Mouse (Mus musculus) telencephalon, adult 2 months (tissue): Measurements from ENCODE around the gene Inka2.

ENCODE experiments used
- DNase-seq: peaks from one replicate; pipeline ENCODE4 v3.0.0-alpha.2; 2011; ENCODE audit warnings: low read depth, low spot score

The Inka2 gene

GRCm38 (mm10) chr3:105704031-105705008, at the start of gene Inka2:
TSS of gene Inka2 (plus strand) at chr3:105704599.
- DNase-seq = peak; percentile 84

- DNase-seq = no peak
These were observed 49.3 kb upstream of the Inka2 start for GRCm38 (mm10) chr3:105655031-105655585.

- DNase-seq = no peak
These were observed 43.9 kb upstream of the Inka2 start for GRCm38 (mm10) chr3:105660530-105660929.

GRCm38 (mm10) chr3:105663043-105663442, 41.4 kb upstream of the Inka2 start:
- DNase-seq = no peak

DNA sequence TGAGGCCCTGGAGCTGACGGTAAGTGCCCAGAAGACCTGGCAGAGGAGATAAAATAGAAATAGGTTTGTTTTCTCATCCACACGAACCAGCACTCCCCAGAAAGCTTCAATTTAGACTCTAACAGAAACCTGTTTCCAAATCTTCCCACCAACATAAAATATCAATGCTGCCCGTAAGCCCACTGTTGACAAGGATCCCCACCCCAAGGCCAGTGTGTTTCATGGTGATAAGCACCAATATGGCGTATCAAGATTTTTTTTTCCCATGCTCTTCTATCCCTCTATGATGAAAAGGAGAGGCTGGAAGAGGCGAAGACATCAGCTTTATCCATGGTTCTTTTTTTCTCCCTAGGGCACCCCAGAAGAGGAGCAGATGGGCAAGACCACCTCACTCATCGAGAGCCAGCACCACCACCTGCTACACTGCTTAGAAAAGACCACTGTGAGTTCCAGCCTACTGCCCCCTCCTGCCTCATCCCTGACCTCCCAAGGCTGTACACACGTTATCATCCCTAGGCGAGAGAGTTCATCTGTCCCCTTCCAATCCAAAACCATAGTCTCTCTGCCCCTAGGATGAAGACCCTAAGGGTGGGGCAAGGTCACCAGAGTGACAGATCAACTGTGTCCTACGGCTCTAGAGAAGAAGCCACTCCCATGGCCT, 39.2 kb upstream of the Inka2 start:
- no peak for DNase-seq

DNA sequence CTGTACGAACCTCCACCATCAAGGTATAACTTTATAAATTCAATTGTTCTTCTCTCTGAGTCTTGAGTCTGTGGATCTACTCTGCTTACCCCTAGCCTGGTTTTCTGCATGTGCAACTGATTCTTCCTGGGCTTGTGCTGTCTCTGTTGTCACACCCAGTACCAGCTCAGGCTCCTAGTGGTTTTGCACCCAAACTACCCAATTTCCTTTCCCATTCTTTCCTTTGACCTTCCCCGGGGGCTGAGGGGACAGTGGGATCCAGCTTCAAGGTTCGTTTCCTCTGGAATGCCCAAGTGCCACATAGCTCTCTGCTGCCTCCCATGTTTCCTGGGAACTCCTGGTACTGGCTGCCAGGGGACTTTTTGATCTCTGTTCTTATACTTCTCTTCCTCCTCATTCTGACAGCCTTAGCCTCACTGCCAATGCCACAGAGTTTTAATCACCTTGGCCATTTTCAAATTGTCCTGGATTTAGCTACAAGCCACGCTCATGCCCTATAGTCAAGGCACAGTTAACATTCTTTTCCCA, 37.3 kb upstream of the Inka2 start:
- DNase-seq = no peak

DNA sequence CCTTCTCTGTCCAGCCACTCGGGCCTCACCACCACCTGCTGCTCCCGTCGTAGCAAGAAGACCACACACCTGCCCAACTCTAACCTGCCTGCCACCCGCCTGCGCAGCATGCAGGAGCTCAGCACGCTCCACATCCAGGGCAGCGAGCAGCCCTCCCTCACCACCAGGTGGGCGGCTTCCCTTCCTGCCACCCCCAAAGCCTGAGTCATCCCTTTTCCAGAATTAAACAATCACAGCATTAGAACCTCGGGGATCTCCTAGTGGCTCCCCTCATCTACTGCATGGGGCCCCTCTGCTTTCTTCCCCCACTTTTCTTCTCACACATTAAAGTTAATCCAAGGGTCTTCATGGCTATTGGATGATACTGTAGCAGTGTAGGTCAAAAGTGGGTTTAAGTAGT, 36.2 kb upstream of the Inka2 start:
- peak; percentile 19 for DNase-seq

DNA sequence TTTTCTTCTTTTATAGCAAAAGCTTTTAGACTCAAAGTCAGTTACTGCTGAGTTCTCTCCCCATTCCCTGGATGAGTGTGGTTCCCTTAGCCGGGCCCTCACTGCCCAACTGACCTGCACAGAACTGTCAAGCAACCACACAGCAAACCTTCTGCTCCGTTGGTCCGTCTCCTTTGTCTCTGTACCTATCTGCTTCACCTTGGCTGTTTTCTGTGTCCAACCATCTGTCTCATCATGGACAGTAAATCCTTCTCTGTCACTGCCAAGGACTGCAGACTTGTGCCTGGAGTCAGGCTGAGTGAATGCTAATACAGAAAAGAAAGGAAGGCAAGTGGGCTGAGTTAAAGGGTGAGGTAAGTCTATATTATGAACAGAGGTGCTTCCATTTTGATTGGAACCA, 34.6 kb upstream of the Inka2 start:
- DNase-seq = no peak

GRCm38 (mm10) chr3:105670801-105671200, 33.6 kb upstream of the Inka2 start:
- DNase-seq = no peak

- DNase-seq = peak; percentile 75
These were observed 29.7 kb upstream of the Inka2 start for GRCm38 (mm10) chr3:105674595-105675218.

DNA sequence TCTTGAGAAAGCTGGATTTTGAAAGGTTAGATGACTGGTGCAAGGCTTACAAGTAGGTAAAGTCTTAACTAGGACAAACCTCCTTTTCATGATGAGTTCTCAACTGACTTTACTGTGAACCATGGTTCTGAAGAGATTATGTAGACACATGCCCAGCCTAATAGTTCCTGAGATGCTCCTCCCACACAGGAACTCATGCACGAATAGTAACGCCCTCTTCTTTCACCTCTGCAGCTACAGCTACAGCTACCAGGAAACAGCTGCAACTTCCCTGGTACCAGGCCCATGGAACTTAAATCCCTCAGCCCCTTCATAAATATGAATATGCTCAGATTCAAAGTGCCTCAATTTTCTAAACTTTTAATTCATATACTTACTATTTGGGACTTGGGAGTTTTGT, 28.5 kb upstream of the Inka2 start:
- no peak for DNase-seq

GRCm38 (mm10) chr3:105680346-105680745, 24.1 kb upstream of the Inka2 start:
- no peak for DNase-seq

DNA sequence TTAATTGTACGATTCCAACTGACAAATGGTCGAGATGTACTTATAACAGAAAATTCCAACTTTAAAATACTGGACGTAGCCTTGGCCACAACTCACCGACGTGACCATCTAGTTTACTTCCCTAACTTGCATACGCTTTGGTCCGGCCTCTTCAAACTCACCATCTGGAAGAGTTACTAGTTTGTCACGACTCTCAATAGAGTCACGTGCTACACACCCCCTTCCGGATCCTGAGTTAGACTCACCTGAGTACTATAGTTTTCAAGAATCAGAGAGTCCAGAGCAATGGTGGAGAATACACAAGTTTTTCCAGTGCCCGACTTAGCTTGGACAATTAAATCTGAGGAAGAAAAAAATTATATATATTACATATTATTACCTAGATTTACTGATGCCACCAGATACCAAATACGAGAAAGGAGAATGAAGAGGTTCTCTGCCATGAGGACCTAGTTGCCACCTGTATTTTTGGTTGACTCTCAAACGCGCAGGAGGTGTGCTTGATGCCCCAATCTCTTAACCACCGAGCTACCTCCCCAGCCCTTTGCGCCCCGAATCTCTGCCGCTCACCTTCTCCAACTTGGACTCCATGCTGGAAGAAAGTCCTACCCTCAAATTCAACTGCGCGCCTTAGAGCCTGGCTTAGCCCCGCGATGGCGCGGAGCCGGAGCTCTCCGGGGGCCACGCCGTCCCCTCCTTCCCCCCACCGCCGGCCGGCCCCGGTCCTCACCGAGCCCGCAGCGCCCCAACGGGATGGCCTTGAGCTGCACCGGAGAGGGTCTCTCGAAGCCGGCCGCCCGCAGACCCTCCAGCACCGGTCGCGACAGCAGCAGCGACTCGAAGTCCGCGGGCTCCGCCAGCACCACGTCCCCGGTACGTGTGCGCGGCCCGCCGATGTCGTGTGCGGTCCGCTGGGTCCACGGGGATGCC, 17.7 kb upstream of the Inka2 start:
- DNase-seq = no peak

- DNase-seq = peak; percentile 98
These were observed 16.9 kb upstream of the Inka2 start, which contains the start of gene Ddx20 for GRCm38 (mm10) chr3:105687324-105688060. TSS of gene Ddx20 (minus strand) at chr3:105687574.

DNA sequence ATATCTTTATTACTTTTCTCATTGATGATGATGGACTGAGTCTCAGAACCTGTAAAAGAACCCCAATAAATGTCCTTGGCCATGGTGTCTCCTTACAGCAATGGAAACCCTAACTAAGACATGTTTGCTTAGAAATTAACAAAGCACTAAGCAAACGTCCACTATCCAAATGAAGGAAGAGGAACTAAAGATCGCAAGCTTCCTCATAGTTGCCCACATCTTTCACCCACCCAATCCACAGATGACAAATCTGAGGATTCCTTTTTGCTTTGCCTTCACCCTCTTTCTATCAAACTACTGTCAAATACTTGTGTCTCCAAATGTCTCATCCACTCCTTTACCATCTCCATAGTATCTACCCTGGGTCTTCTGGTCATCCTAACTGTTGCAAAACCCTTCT, 15.9 kb upstream of the Inka2 start:
- no peak for DNase-seq

GRCm38 (mm10) chr3:105693327-105694080, 10.9 kb upstream of the Inka2 start:
- peak; percentile 99 for DNase-seq

- DNase-seq = no peak
These were observed 8.7 kb upstream of the Inka2 start for GRCm38 (mm10) chr3:105695476-105696386.
